Mouse (Mus musculus) midbrain, embryonic 15.5 days (tissue): ENCODE results near the gene Dhx15. TPM values are rescaled to one million over a fixed set of nuclear protein-coding genes. Genes with fewer than 3 reads are reported as not detected.
A peak's percentile ranks its signal among the peaks of the same experiment; 100 is the strongest.

Experiments used
- ATAC-seq: fragments of 200-750 bp; cut with Nextera tagmentation; replicated peaks from 2 replicates; pipeline ENCODE4 v1.8.0; 2017; ENCODE audit warnings: moderate TSS enrichment
- H3K27ac ChIP-seq: fragments of 300-500 bp; sonication (generic); 2 replicates; pipeline ENCODE4 v1.5.1; 2015; ENCODE audit warnings: mild to moderate bottlenecking, inconsistent platforms
- H3K27me3 ChIP-seq: fragments of 300-500 bp; sonication (generic); replicated peaks from 2 replicates; pipeline ENCODE4 v1.6.1; 2015; ENCODE audit warnings: inconsistent platforms
- H3K36me3 ChIP-seq: fragments of 300-500 bp; sonication (generic); replicated peaks from 2 replicates; pipeline ENCODE4 v1.6.1; 2015; ENCODE audit warnings: inconsistent platforms
- H3K4me1 ChIP-seq: fragments of 300-500 bp; sonication (generic); 2 replicates; pipeline ENCODE4 v1.6.1; 2015; ENCODE audit warnings: inconsistent platforms
- H3K4me2 ChIP-seq: fragments of 300-500 bp; sonication (generic); 2 replicates; pipeline ENCODE4 v1.6.1; 2015; ENCODE audit warnings: inconsistent platforms, mild to moderate bottlenecking, moderate library complexity
- H3K4me3 ChIP-seq: fragments of 300-500 bp; sonication (generic); 2 replicates; pipeline ENCODE4 v1.5.1; 2015; ENCODE audit warnings: mild to moderate bottlenecking, inconsistent platforms
- H3K9ac ChIP-seq: fragments of 300-500 bp; sonication (generic); 2 replicates; pipeline ENCODE4 v1.6.1; 2015; ENCODE audit warnings: mild to moderate bottlenecking, inconsistent platforms
- H3K9me3 ChIP-seq: fragments of 300-500 bp; sonication (generic); 2 replicates; pipeline ENCODE4 v1.6.1; 2016; ENCODE audit warnings: inconsistent platforms
- WGBS: fragments of 180-500 bp; shearing (Covaris S2); methylation state at CpG from one replicate; pipeline ENCODE4 v1.1.7; 2015; ENCODE audit warnings: mixed read lengths; 5-methylcytosine and 5-hydroxymethylcytosine counted together
- polyA plus RNA-seq: library from polyadenylated mRNA; unstranded; fragments of >200 nt; fragmentation: Nextera tagmentation; extraction: Ambion mirVana; gene quantifications from 2 replicates; pipeline ENCODE4 v1.2.1, GENCODE M21; 2015

The Dhx15 gene
- polyA plus RNA-seq, 1 experiment from 2014 or later = 127 TPM

DNA sequence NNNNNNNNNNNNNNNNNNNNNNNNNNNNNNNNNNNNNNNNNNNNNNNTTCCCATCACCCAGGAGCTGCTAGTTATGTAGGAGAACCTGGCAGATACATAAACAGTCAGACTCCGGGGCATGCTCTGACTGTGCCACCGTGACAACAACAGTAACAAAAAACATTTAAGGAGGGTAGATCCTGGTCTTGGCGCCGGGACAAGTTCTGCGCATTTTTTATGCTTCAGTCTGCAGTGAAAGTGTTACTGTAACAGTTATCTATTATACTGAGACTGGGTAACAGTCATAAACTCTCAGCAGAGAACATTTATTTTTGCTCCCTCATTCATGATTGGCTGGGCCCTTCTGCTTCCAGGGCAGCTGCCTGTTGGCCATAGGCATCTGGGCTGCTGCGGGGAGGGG is 27.9 kb upstream of the Dhx15 start:
- H3K4me2 ChIP-seq = no peak overlapping the region
- 74% methylated on average over 6 of the region's 6 CpGs for whole genome bisulfite sequencing
- ATAC-seq = peak; percentile 25; the same call in 1 of the 2 replicates

DNA sequence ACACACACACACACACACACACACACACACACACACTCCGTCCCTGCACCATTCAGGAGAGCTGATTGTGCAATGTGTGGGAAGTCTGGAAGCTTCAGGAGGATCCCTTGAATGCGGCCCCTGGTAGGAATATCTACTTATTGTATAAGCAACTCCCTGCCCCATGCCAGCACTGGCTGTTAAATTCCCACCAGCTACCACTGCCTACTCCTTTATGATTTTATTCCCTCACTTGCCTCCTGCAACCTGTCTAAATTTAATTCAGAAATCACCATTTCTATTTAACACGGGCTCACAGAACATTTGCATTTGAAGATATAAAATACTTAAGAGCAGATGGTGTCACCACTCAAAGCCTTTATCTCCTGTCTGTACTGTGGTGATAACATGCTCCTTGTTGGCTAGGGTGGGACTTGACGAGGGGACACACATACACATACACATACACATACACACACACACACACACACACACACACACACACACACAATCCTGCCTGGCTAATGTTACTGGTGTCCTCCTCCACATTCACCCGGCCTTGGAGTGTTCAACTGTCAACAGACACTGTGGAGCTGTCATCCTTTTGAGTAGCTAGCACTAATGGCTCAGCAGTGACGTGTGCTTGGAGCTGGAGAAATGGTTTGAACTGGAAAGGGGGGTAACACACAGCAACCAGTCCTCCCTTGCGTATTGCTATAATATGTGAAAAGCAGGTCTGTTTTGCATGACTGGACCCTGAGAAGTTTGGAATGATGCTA is 23.0 kb upstream of the Dhx15 start:
- peaks cover 9% of the 10 kb centered on the region for H3K4me1 ChIP-seq
- 73% methylated on average over 7 of the region's 7 CpGs for WGBS
- H3K4me2 ChIP-seq = no peak overlapping the region
- H3K27me3 ChIP-seq = no peaks in the 10 kb centered on the region
- H3K9me3 ChIP-seq = no peaks in the 10 kb centered on the region
- no peak for ATAC-seq
- no peaks in the 10 kb centered on the region for H3K36me3 ChIP-seq
- H3K9ac ChIP-seq = no peak overlapping the region
- no peak overlapping the region for H3K4me3 ChIP-seq
- no peak overlapping the region for H3K27ac ChIP-seq

More for the DNA sequence above, 27.9 kb upstream of the Dhx15 start:
- Histone ChIP-seq H3K4me1 (peaks cover 15% of the 10 kb centered on the region), H3K27ac (no peak overlapping the region), H3K9me3 (no peaks in the 10 kb centered on the region), H3K9ac (no peak overlapping the region), H3K27me3 (no peaks in the 10 kb centered on the region), H3K4me3 (no peak overlapping the region), H3K36me3 (no peaks in the 10 kb centered on the region)

DNA sequence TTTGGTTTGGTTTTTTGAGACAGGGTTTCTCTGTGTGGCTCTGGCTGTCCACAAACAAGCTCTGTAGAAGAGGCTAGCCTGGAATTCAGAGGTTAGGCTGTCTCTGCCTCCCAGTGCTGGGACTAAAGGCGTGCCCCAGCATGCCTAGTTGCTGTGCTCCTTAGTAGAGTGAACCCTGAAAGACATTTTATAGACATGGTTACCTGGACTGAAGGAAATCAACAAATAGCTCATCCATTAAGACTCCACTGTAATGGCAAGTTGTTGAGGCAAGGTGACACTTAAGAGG is 810 bp upstream of the Dhx15 start:
- no peaks in the 10 kb centered on the region for H3K27me3 ChIP-seq
- ATAC-seq = peak; percentile 8
- peak overlapping the region; percentile 96 for H3K4me3 ChIP-seq
- 38% methylated on average over 1 of the region's 1 CpGs for WGBS
- peak overlapping the region; percentile 29; the same call in 1 of the 2 replicates for H3K9ac ChIP-seq
- H3K4me2 ChIP-seq = peak overlapping the region; percentile 61
- H3K36me3 ChIP-seq = no peaks in the 10 kb centered on the region
- H3K9me3 ChIP-seq = no peaks in the 10 kb centered on the region
- peaks cover 30% of the 10 kb centered on the region for H3K4me1 ChIP-seq
- H3K27ac ChIP-seq = 0 out of 2 replicates have a peak overlapping the region, but pooled peaks have one; percentile 17

DNA sequence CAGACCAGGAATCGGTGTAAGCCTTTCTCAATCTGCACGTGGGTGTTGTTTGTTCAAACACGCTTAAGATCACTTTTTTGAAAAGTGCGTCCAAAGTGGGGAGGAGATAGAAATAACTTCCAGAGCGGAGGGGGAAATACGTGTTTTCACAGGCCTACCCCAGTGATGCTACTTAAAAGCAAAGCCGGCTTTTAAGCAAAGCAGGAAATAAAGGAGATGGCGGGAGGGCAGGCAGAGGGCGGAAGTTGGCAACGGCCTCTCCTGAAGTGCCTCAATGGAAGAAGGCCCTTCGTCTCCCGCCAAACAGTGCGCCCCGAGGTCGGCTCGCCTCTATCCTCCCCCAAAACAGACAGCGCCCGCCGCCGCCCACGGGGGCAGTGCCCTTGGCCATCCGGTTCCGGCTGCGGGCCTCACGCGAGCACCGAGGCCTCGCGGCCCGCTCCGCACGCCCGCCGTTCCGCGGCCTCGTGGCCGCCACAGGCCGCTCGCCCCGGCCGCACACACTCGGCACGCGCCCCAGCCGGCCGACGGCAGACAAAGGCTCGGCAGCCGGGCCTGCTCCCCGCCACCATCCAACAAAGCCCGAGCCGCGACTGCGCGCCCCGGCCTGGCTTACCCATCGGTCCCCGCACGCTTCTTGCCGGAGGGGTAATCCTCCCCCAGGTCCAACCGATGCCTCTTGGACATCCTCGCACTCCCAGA is 499 bp downstream of the Dhx15 start:
- H3K9me3 ChIP-seq = no peaks in the 10 kb centered on the region
- H3K27me3 ChIP-seq = no peaks in the 10 kb centered on the region
- peak overlapping the region; percentile 96 for H3K9ac ChIP-seq
- peak overlapping the region; percentile 94 for H3K27ac ChIP-seq
- ATAC-seq = peak; percentile 90
- peak overlapping the region; percentile 96 for H3K4me3 ChIP-seq
- no peaks in the 10 kb centered on the region for H3K36me3 ChIP-seq
- H3K4me1 ChIP-seq = peaks cover 34% of the 10 kb centered on the region
- under 1% methylated on average over 62 of the region's 63 CpGs for WGBS
- H3K4me2 ChIP-seq = peak overlapping the region; percentile 66

DNA sequence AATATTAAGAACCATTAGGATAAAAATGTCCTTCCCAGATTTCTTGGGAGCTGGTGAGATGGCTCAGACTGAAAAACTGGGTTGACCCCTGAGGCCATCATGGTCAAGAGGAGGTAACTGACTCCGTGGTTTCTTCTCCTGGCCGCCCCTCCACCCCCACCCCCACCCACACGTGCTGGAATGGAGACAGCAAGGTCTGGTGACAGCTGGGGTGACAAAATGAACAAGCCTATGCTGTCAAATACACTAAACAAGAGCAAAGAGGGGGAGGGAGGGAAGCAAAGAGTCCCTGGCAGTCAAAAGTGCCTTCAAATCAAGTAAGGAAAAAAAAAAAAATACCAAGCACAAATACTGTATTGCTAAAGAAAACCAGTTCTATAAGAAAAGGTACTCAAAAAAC is 2.1 kb downstream of the Dhx15 start:
- WGBS = 19% methylated on average over 3 of the region's 3 CpGs
- H3K4me2 ChIP-seq = peak overlapping the region; percentile 66
- H3K27me3 ChIP-seq = no peaks in the 10 kb centered on the region
- ATAC-seq = no peak
- no peaks in the 10 kb centered on the region for H3K9me3 ChIP-seq
- H3K27ac ChIP-seq = no peak overlapping the region
- H3K9ac ChIP-seq = no peak overlapping the region
- H3K36me3 ChIP-seq = no peaks in the 10 kb centered on the region
- H3K4me1 ChIP-seq = peaks cover 34% of the 10 kb centered on the region
- peak overlapping the region; percentile 96; the same call in 1 of the 2 replicates for H3K4me3 ChIP-seq

DNA sequence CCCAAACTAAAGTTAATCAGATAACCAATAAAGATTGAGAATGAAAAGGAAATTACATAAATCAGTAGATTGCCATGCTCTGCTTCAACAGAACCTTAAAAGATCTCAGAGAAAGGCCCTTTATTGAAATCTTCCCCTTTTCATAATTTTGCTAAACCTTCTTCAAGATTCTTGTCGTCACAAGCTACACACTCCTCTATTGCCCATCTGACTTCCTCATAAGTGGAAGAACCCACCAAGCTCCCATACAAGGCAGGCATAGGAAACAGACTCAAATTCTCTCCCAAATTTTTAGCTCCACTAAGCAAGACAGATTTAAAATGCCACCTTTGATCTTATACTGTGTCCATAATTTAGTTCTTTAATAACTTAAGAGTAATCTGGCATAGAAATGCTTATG is 13.0 kb downstream of the Dhx15 start:
- Histone ChIP-seq H3K4me1 (no peaks in the 10 kb centered on the region), H3K27me3 (no peaks in the 10 kb centered on the region), H3K36me3 (no peaks in the 10 kb centered on the region), H3K9me3 (no peaks in the 10 kb centered on the region), H3K27ac (no peak overlapping the region), H3K4me2 (no peak overlapping the region), H3K4me3 (no peak overlapping the region), H3K9ac (no peak overlapping the region)
- no peak for ATAC-seq
- 89% methylated on average over 1 of the region's 1 CpGs for WGBS

DNA sequence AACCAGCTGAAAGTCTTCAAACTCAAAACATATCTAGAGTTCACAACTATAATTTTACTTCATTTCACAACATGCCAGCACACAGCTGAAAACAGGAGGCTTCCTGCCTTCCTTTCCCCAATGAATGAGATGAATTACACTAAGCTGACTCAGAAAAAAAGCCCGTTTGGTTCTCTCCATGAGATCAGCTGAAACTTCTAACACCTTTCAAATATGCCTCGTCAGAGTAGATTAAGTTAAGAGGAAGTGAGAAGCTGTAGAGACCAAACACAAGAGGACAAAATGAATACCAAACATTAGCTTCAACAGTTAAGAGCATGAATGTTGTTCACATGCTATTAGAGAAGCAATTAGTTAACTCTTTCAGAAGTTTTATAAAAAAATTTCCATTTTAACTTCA is 21.8 kb downstream of the Dhx15 start:
- Histone ChIP-seq H3K4me2 (no peak overlapping the region), H3K36me3 (peaks cover 20% of the 10 kb centered on the region), H3K27me3 (no peaks in the 10 kb centered on the region), H3K27ac (no peak overlapping the region), H3K9me3 (no peaks in the 10 kb centered on the region), H3K4me3 (no peak overlapping the region), H3K4me1 (no peaks in the 10 kb centered on the region), H3K9ac (no peak overlapping the region)
- ATAC-seq = no peak
- 26% methylated on average over 2 of the region's 2 CpGs for WGBS

DNA sequence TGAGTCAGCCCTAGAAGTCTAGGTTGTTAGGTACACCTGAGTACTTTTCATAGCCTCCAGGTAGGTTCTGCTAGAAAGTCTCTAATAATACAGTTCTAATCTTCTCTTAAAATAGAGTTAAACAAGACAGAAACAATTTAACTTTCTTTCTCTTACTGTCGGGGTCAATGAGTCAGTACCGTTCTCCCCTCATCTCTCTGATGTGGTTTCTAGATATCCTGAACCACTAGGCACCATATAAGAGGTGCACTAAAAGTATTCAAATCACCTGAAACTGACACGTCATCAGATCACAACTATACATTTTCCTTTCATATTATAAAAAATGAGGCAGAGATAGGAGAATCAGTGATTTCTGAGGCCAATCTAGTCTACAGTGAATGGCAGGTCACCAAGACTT is 41.2 kb downstream of the Dhx15 start:
- no peak for ATAC-seq
- no peaks in the 10 kb centered on the region for H3K4me1 ChIP-seq
- no peak overlapping the region for H3K4me2 ChIP-seq

DNA sequence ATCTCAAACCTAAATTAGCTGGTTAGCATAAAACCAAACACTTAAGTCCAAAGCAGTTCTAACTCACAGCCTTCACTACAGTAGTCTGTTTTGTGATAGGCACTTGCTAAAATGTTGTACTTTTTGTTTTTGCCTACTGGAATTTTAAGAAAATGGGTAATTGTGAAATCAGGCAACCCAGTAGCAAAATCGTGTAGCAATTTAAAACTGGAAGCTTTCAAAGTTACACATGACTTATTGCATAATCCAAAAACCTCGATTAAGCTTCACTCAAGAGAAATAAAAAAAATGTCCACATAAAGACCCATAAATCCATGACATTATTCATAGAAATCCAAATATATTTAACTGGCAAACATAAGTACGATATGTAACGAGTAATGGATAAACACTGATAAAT is 43.2 kb downstream of the Dhx15 start:
- no peak overlapping the region for H3K27ac ChIP-seq
- H3K4me2 ChIP-seq = no peak overlapping the region
- 0 out of 2 replicates have a peak, but pooled peaks cover 8% of the 10 kb centered on the region for H3K36me3 ChIP-seq
- no peak for ATAC-seq
- H3K9me3 ChIP-seq = no peaks in the 10 kb centered on the region
- WGBS = 86% methylated on average over 4 of the region's 4 CpGs
- H3K27me3 ChIP-seq = no peaks in the 10 kb centered on the region
- H3K9ac ChIP-seq = no peak overlapping the region
- H3K4me3 ChIP-seq = no peak overlapping the region
- no peaks in the 10 kb centered on the region for H3K4me1 ChIP-seq

More for the DNA sequence above, 41.2 kb downstream of the Dhx15 start:
- Histone ChIP-seq H3K9me3 (no peaks in the 10 kb centered on the region), H3K36me3 (0 out of 2 replicates have a peak, but pooled peaks cover 8% of the 10 kb centered on the region), H3K9ac (no peak overlapping the region), H3K27ac (no peak overlapping the region), H3K4me3 (no peak overlapping the region), H3K27me3 (no peaks in the 10 kb centered on the region)
- WGBS = 92% methylated on average over 3 of the region's 3 CpGs

DNA sequence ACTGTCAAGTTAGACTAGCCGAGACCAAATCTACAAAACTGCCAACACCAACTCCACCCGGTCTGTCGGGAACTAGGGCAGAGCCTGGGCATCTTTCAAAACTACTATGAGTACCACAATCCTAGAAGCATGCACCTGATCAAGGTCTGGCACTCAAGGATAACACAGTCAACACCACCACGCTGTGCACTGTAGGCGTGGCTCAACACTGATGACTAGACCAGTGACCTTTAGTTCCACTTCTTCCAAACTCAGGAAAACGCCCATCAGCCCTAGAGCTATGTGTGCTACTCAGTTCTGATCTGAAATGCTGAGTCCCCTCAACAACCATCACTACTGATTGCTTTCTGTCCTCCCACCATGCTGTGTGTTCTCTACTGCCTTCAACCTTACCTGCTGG is 44.6 kb downstream of the Dhx15 start:
- Histone ChIP-seq H3K4me1 (no peaks in the 10 kb centered on the region), H3K9me3 (no peaks in the 10 kb centered on the region), H3K4me2 (no peak overlapping the region), H3K27ac (no peak overlapping the region), H3K36me3 (no peaks in the 10 kb centered on the region), H3K27me3 (no peaks in the 10 kb centered on the region), H3K4me3 (no peak overlapping the region), H3K9ac (no peak overlapping the region)
- 91% methylated on average over 6 of the region's 6 CpGs for WGBS
- ATAC-seq = peak; percentile 40; the same call in 1 of the 2 replicates

DNA sequence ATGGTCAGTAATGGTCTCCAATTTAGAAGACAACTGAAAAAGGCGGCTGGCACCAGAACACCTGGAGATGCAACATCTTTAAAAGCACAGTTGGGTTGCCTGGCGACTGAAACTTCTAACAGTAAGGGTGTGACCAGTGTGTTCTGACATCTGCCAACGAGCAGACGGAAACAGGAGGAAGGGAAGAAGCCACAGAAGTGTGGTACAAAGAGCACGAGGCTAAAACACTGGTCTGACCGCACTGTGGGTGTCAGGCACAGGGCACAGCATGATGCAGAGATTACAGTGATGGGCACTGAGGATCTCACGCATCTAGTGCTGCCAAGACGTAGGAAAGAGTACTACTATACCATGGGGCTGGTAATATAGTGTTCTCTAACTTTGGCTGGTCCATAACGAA is 48.4 kb downstream of the Dhx15 start:
- Histone ChIP-seq H3K27ac (no peak overlapping the region), H3K4me1 (no peaks in the 10 kb centered on the region), H3K9ac (no peak overlapping the region), H3K4me3 (no peak overlapping the region), H3K27me3 (no peaks in the 10 kb centered on the region), H3K9me3 (no peaks in the 10 kb centered on the region), H3K4me2 (no peak overlapping the region), H3K36me3 (no peaks in the 10 kb centered on the region)
- WGBS = 82% methylated on average over 9 of the region's 9 CpGs
- ATAC-seq = no peak

DNA sequence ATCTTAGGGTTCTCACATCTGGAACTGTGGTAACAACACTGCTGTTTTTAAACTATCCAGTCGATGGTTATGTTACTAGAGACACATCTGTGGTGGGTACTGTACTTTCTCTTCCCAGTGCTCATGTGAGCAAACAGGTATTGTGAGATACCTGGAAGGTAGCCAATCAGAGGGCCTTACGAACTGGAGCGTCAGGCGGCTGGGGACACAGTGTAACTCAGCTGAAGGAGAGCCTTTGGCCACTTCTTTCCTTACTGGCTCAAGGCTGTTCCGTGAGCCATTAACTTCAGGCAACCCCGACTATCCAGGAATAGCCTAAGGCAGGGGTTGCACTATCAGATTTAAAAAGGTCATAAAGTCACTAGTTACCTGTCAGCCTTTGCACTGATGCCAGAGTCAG is 51.5 kb downstream of the Dhx15 start:
- H3K9ac ChIP-seq = no peak overlapping the region

DNA sequence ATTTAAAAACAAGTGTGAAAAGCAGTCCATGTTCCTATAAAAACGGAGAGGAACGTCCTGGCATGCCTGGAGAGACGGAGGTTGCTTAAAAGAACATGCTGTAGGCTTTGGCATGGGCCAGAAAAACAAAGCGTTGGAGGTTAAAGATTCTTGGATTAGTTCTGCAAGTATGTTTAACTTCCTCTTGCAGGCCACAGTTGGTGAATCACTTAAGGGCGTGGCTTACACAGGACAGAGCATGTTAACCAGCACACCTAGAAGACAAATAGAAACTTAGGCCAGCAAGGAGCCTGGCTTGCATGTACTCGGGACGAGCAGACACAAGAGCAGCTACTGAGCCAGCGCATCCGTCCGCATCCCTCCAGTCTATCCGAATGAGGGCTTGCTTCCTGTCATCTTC is 52.2 kb downstream of the Dhx15 start:
- no peak for ATAC-seq
- 92% methylated on average over 11 of the region's 11 CpGs for WGBS

More for the DNA sequence above, 51.5 kb downstream of the Dhx15 start:
- Histone ChIP-seq H3K4me1 (no peaks in the 10 kb centered on the region), H3K27me3 (no peaks in the 10 kb centered on the region), H3K36me3 (no peaks in the 10 kb centered on the region), H3K27ac (no peak overlapping the region), H3K4me2 (no peak overlapping the region), H3K9me3 (no peaks in the 10 kb centered on the region), H3K4me3 (no peak overlapping the region)
- ATAC-seq = peak; percentile 15; the same call in 1 of the 2 replicates
- 90% methylated on average over 6 of the region's 6 CpGs for WGBS

More for the DNA sequence above, 52.2 kb downstream of the Dhx15 start:
- no peak overlapping the region for H3K4me2 ChIP-seq
- H3K4me1 ChIP-seq = no peaks in the 10 kb centered on the region
- H3K36me3 ChIP-seq = no peaks in the 10 kb centered on the region
- no peak overlapping the region for H3K9ac ChIP-seq
- H3K27me3 ChIP-seq = no peaks in the 10 kb centered on the region
- H3K9me3 ChIP-seq = no peaks in the 10 kb centered on the region
- no peak overlapping the region for H3K4me3 ChIP-seq
- no peak overlapping the region for H3K27ac ChIP-seq
